In genomic region chr6:72604066-72604465, GRCm38 (mm10) we compare ENCODE assay signal across 22 mouse cellular contexts.
"Had no signal": no experiment of that assay in that cellular context is flagged by ENCODE, and none has a peak within 500 bp of the region (broad histone marks: within the 10 kb centered on the region; RNA-seq: fewer than 3 reads in every experiment).

No protein-coding gene starts in this region.

- H3K27ac ChIP-seq: kidney, postnatal 0 days; layer of hippocampus, adult 2 months; limb, embryonic 10.5 days; limb, embryonic 13.5 days; liver, embryonic 12.5 days; liver, embryonic 15.5 days; midbrain, embryonic 10.5 days; midbrain, embryonic 13.5 days; stomach, embryonic 15.5 days had no signal

- DNase-seq: kidney, adult 18-20 months; kidney, postnatal 25 days; layer of hippocampus, adult 9-11 months; liver; lung, embryonic 14.5 days; lung, postnatal 10 days; lung, postnatal 36 days; right cerebral cortex, postnatal 14 days; right cerebral cortex, postnatal 4 days; thymus, adult 2 months; thymus, postnatal 14 days had no signal

- H3K9ac ChIP-seq: limb, embryonic 13.5 days; liver, embryonic 12.5 days; liver, embryonic 15.5 days; lung, embryonic 14.5 days; midbrain, embryonic 13.5 days; stomach, embryonic 15.5 days had no signal

- ATAC-seq: liver, embryonic 12.5 days; midbrain, embryonic 13.5 days; midbrain, embryonic 16.5 days had no signal

- H3K27me3 ChIP-seq: limb, embryonic 13.5 days; liver, embryonic 12.5 days; liver, embryonic 15.5 days; megakaryocyte, embryonic 14.5 days; midbrain, embryonic 13.5 days; stomach, embryonic 15.5 days had no signal

- H3K9me3 ChIP-seq: limb, embryonic 10.5 days; limb, embryonic 13.5 days; liver, embryonic 12.5 days; liver, embryonic 15.5 days; megakaryocyte, embryonic 14.5 days; midbrain, embryonic 10.5 days; midbrain, embryonic 13.5 days; stomach, embryonic 15.5 days had no signal

- H3K4me1 ChIP-seq: stomach, embryonic 15.5 days had no signal

- H3K4me3 ChIP-seq: layer of hippocampus, adult 2 months; limb, embryonic 10.5 days; limb, embryonic 13.5 days; liver, embryonic 12.5 days; liver, embryonic 15.5 days; midbrain, embryonic 10.5 days; midbrain, embryonic 13.5 days; stomach, embryonic 15.5 days had no signal

- H3K4me2 ChIP-seq: limb, embryonic 13.5 days; liver, embryonic 12.5 days; liver, embryonic 15.5 days; lung, embryonic 14.5 days; midbrain, embryonic 13.5 days; stomach, embryonic 15.5 days had no signal
